Mouse (Mus musculus): Measurements from ENCODE around the gene Esr2. TPM values are rescaled to one million over a fixed set of nuclear protein-coding genes. Genes with fewer than 3 reads are reported as not detected.

Esr2 gene
- total and polyA plus RNA-seq, 3 experiments: 0.06 TPM; not detected in 2

DNA sequence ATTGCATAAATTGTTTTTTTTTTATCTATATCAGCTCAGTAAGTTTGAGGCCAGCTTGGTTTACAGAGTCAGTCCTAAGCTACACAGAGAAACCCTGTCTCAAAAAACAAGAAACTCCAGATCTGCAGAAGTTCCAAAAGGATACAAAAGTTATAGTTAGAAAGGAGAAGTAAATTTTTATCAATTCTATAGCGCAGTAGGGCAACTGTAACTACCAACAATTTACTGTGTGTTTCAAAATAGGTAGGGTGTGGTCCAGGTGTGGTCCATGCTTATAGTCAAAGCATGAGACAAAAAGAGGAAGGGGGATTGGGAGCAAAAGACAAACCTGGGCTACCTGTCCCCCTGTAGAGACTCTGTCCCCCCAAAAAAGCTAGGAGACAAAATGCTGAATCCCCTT lies 9.4 kb upstream of the Esr2 start:
- Histone ChIP-seq H3K27me3 (ENCODE audit: control insufficient read depth, insufficient read depth, low read length) (no peaks in the 10 kb centered on the region), H3K27ac (no peak overlapping the region), H3K79me2 (replicated peaks; ENCODE audit: control insufficient read depth, insufficient read depth, low read length) (no peaks in the 10 kb centered on the region), H3K4me3 (no peak overlapping the region), H3K9ac (ENCODE audit: low read depth, low read length) (no peak overlapping the region), H3K36me3 (ENCODE audit: control insufficient read depth, insufficient read depth, low read length) (no peaks in the 10 kb centered on the region), H3K4me1 (ENCODE audit: control insufficient read depth, insufficient read depth, low read length) (no peaks in the 10 kb centered on the region)
- TF ChIP-seq CTCF (IDR thresholded peaks at IDR 0.05) (no peak), EP300 (IDR thresholded peaks at IDR 0.05; ENCODE audit: insufficient read depth, low read depth, low read length) (no peak), POLR2A (IDR thresholded peaks at IDR 0.05; ENCODE audit: insufficient read depth, low read depth, low read length) (no peak)
- DNase-seq: no peak
- 94% methylated on average over 1 of the region's 1 CpGs for WGBS
- intact Hi-C loops (cut with DNase I): no loop called here

DNA sequence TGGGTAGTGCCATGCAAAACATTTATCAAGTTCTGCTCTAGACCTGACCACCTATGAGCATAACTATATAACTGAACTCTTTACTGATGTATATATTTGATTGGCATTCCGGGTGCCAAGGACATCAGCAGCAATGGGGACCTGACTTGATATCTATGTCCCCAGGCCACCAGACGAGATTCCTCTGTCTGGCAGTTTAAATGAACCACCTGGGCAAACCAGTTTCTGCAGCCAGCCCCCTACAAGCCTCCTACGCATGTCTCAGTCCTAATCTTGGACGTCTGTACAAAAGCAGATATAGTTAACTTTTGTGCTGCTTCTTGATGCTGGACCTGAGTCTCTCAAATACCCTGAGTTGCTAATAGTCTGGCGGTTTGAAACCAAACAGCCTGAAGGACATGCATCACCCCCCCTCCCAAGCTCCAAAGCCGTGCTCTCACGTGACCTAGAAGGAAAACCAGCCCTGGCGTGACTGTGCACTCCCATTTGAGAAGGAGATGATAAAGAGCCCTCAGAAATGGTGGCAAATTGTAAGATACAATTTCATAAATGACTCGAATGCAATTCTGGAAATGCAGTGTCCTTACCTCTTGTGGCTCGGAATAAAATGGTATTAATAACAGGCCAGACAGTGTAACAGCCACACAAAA lies 8.2 kb upstream of the Esr2 start:
- Histone ChIP-seq H3K4me3 (no peak overlapping the region), H3K27me3 (ENCODE audit: control insufficient read depth, insufficient read depth, low read length) (no peaks in the 10 kb centered on the region), H3K27ac (no peak overlapping the region), H3K4me1 (ENCODE audit: control insufficient read depth, insufficient read depth, low read length) (no peaks in the 10 kb centered on the region), H3K9ac (ENCODE audit: low read depth, low read length) (no peak overlapping the region), H3K79me2 (replicated peaks; ENCODE audit: control insufficient read depth, insufficient read depth, low read length) (no peaks in the 10 kb centered on the region), H3K36me3 (ENCODE audit: control insufficient read depth, insufficient read depth, low read length) (no peaks in the 10 kb centered on the region)
- WGBS: 75% methylated on average over 10 of the region's 10 CpGs
- TF ChIP-seq CTCF (IDR thresholded peaks at IDR 0.05): no peak
- TF ChIP-seq EP300 (IDR thresholded peaks at IDR 0.05; ENCODE audit: insufficient read depth, low read depth, low read length): no peak
- intact Hi-C loops (cut with DNase I): no loop called here
- DNase-seq: no peak

DNA sequence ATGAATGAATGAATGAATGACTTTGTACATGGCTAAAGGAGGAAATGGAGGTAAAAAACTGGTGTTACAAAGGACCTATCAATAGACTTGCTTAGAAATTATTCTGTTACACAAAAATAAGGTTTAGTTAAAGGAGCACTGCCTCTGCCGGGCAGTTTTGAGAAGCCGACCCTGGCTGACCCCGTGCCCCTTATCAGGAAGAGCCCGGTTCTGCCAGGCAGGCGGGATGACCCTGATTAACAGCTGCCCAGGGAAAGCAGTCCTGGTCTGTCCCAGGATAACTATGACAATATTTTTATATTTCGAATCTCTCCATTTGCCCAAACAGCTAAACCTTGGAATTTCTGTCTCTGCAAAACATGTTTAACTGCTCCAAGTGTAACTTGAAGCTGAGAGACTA lies 7.2 kb upstream of the Esr2 start:
- WGBS: 38% methylated on average over 6 of the region's 6 CpGs

DNA sequence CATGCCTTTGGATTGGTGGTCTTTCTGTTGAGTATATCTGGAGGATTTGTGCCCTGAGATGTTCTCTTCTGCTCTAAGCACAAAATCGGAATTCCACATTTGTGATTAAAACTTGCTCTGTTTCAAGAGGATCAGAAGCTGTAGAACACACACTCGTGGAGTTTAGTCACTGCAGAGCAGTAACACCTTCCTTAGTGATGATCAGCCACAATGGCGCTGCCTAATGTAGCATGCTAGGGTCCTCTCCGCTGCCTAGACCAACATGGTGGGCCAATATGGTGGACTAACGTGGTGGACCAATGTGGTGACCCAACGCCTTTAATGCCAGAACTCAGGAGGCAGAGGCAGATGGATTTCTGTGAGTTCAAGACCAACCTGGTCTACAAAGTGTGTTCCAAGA lies 5.8 kb upstream of the Esr2 start:
- H3K4me3 ChIP-seq: no peak overlapping the region
- no peak for DNase-seq
- no peak overlapping the region for H3K9ac ChIP-seq (ENCODE audit: low read depth, low read length)
- WGBS: 86% methylated on average over 6 of the region's 6 CpGs
- H3K27ac ChIP-seq: no peak overlapping the region
- H3K27me3 ChIP-seq (ENCODE audit: control insufficient read depth, insufficient read depth, low read length): no peaks in the 10 kb centered on the region
- TF ChIP-seq EP300 (IDR thresholded peaks at IDR 0.05; ENCODE audit: insufficient read depth, low read depth, low read length) (no peak), POLR2A (IDR thresholded peaks at IDR 0.05; ENCODE audit: insufficient read depth, low read depth, low read length) (no peak), CTCF (IDR thresholded peaks at IDR 0.05) (no peak)
- no peaks in the 10 kb centered on the region for H3K4me1 ChIP-seq (ENCODE audit: control insufficient read depth, insufficient read depth, low read length)
- H3K79me2 ChIP-seq (replicated peaks; ENCODE audit: control insufficient read depth, insufficient read depth, low read length): no peaks in the 10 kb centered on the region
- intact Hi-C loops (cut with DNase I): no loop called here
- H3K36me3 ChIP-seq (ENCODE audit: control insufficient read depth, insufficient read depth, low read length): no peaks in the 10 kb centered on the region

More for the DNA sequence above, 7.2 kb upstream of the Esr2 start:
- Histone ChIP-seq H3K79me2 (replicated peaks; ENCODE audit: control insufficient read depth, insufficient read depth, low read length) (no peaks in the 10 kb centered on the region), H3K9ac (ENCODE audit: low read depth, low read length) (no peak overlapping the region), H3K27me3 (ENCODE audit: control insufficient read depth, insufficient read depth, low read length) (no peaks in the 10 kb centered on the region), H3K4me3 (no peak overlapping the region), H3K27ac (no peak overlapping the region), H3K36me3 (ENCODE audit: control insufficient read depth, insufficient read depth, low read length) (no peaks in the 10 kb centered on the region), H3K4me1 (ENCODE audit: control insufficient read depth, insufficient read depth, low read length) (no peaks in the 10 kb centered on the region)
- DNase-seq: no peak
- TF ChIP-seq EP300 (IDR thresholded peaks at IDR 0.05; ENCODE audit: insufficient read depth, low read depth, low read length) (no peak), POLR2A (IDR thresholded peaks at IDR 0.05; ENCODE audit: insufficient read depth, low read depth, low read length) (no peak), CTCF (IDR thresholded peaks at IDR 0.05) (no peak)
- intact Hi-C loops (cut with DNase I): no loop called here

DNA sequence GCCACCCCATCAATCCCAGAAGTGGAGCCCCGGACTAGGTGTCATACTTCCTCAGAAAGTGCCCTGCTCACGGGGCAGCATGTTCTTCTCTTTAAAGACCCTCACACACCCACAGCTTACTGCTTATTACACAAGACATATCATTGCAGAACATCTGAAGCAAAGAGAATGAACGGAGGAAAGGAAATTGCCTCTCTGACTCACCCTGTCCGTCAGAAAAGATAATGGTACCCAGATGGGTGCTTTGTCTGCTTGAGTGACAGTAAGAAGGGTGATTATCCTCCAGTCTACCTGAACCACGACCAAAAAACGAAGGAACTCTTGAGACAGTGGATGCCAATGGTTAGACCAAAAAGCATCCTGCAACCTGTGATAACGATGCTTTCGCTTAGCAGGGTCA lies 4.4 kb upstream of the Esr2 start:
- Histone ChIP-seq H3K27me3 (ENCODE audit: control insufficient read depth, insufficient read depth, low read length) (no peaks in the 10 kb centered on the region), H3K9ac (ENCODE audit: low read depth, low read length) (no peak overlapping the region), H3K27ac (no peak overlapping the region), H3K4me3 (no peak overlapping the region), H3K79me2 (replicated peaks; ENCODE audit: control insufficient read depth, insufficient read depth, low read length) (no peaks in the 10 kb centered on the region), H3K4me1 (ENCODE audit: control insufficient read depth, insufficient read depth, low read length) (no peaks in the 10 kb centered on the region), H3K36me3 (ENCODE audit: control insufficient read depth, insufficient read depth, low read length) (no peaks in the 10 kb centered on the region)
- DNase-seq: no peak
- TF ChIP-seq CTCF (IDR thresholded peaks at IDR 0.05): no peak
- TF ChIP-seq POLR2A (IDR thresholded peaks at IDR 0.05; ENCODE audit: insufficient read depth, low read depth, low read length): no peak
- no peak for TF ChIP-seq EP300 (IDR thresholded peaks at IDR 0.05; ENCODE audit: insufficient read depth, low read depth, low read length)
- intact Hi-C loops (cut with DNase I): no loop called here
- WGBS: 54% methylated on average over 8 of the region's 8 CpGs

DNA sequence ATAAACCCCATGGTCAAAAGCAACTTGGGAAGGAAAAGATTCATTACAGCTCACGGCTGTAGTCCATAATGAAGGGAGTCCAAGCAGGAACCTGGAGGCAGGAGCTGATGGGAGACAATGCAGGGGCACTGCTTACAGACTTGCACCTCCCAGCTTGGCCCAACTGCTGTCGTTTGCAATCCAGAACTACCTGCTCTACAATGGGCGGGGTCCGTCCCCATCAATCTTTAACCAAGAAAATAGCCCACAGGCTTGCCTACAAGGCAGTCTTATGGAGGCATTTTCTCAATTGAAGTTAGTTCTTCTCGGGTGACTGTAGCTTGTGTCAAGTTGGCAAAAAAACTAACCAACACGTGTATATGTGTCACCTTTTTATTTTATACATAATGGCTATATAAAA lies 3.4 kb upstream of the Esr2 start:
- intact Hi-C loops (cut with DNase I): no loop called here
- no peaks in the 10 kb centered on the region for H3K79me2 ChIP-seq (replicated peaks; ENCODE audit: control insufficient read depth, insufficient read depth, low read length)
- TF ChIP-seq CTCF (IDR thresholded peaks at IDR 0.05): no peak
- TF ChIP-seq POLR2A (IDR thresholded peaks at IDR 0.05; ENCODE audit: insufficient read depth, low read depth, low read length): no peak
- no peak for TF ChIP-seq EP300 (IDR thresholded peaks at IDR 0.05; ENCODE audit: insufficient read depth, low read depth, low read length)
- no peak for DNase-seq
- H3K36me3 ChIP-seq (ENCODE audit: control insufficient read depth, insufficient read depth, low read length): no peaks in the 10 kb centered on the region
- no peaks in the 10 kb centered on the region for H3K4me1 ChIP-seq (ENCODE audit: control insufficient read depth, insufficient read depth, low read length)
- H3K9ac ChIP-seq (ENCODE audit: low read depth, low read length): no peak overlapping the region
- H3K27me3 ChIP-seq (ENCODE audit: control insufficient read depth, insufficient read depth, low read length): no peaks in the 10 kb centered on the region
- 80% methylated on average over 6 of the region's 6 CpGs for WGBS
- H3K4me3 ChIP-seq: no peak overlapping the region
- no peak overlapping the region for H3K27ac ChIP-seq
